Mouse (Mus musculus): ENCODE measurements around the gene Mfsd4a.

DNA sequence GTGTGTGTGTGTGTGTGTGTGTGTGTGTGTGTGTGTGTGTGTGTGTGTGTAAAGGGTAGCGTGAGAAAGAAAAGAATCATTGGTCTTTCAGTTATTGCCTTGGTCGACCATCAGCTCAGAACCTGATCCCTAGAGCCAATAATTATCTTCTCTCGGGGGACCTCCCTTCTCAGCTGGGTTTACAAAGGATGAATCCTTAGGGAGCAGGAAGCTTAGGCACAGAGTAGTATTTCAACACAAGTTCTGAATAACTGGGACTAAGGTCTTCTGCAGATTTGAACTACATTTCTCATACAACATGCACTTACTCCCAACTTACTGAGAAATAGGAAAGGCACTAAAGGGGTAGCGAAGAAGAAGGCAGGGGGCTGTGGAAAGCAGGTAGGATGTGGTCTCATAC lies 78.4 kb downstream of the Mfsd4a start:
- TF ChIP-seq EP300 (IDR thresholded peaks at IDR 0.05; ENCODE audit: low read depth) (no peak), CTCF (IDR thresholded peaks at IDR 0.05; ENCODE audit: low read depth) (no peak)

Measured in heart, postnatal 0 days (tissue).